Mouse (Mus musculus) neural tube, embryonic 12.5 days (tissue): ENCODE data around the gene Iqschfp. TPM values are rescaled to one million over a fixed set of nuclear protein-coding genes. Genes with fewer than 3 reads are reported as not detected.

ENCODE experiments used
- ATAC-seq: fragments of 200-750 bp; cut with Nextera tagmentation; 2 replicates; pipeline ENCODE4 v1.8.0; 2017; ENCODE audit warnings: low read depth, mild to moderate bottlenecking, moderate TSS enrichment, moderate library complexity; ENCODE audit not compliant: low FRiP score
- H3K27ac ChIP-seq: fragments of 300-500 bp; sonication (generic); 2 replicates; pipeline ENCODE4 v1.5.1; 2016
- H3K27me3 ChIP-seq: fragments of 300-500 bp; sonication (generic); replicated peaks from 2 replicates; pipeline ENCODE4 v1.6.1; 2016; ENCODE audit warnings: mild to moderate bottlenecking
- H3K36me3 ChIP-seq: fragments of 300-500 bp; sonication (generic); 2 replicates; pipeline ENCODE4 v1.6.1; 2016; ENCODE audit warnings: mild to moderate bottlenecking
- H3K4me1 ChIP-seq: fragments of 300-500 bp; sonication (generic); 2 replicates; pipeline ENCODE4 v1.6.1; 2016
- H3K4me2 ChIP-seq: fragments of 300-500 bp; sonication (generic); replicated peaks from 2 replicates; pipeline ENCODE4 v1.6.1; 2016; ENCODE audit warnings: mild to moderate bottlenecking
- H3K4me3 ChIP-seq: fragments of 300-500 bp; sonication (generic); 2 replicates; pipeline ENCODE4 v1.5.1; 2016
- H3K9ac ChIP-seq: fragments of 300-500 bp; sonication (generic); 2 replicates; pipeline ENCODE4 v1.6.1; 2016; ENCODE audit warnings: mild to moderate bottlenecking
- H3K9me3 ChIP-seq: fragments of 300-500 bp; sonication (generic); 2 replicates; pipeline ENCODE4 v1.6.1; 2016; ENCODE audit warnings: mild to moderate bottlenecking
- WGBS: fragments of 180-500 bp; shearing (Covaris S2); methylation state at CpG from one replicate; pipeline ENCODE4 v1.1.7; 2016; 5-methylcytosine and 5-hydroxymethylcytosine counted together
- polyA plus RNA-seq: library from polyadenylated mRNA; unstranded; fragments of >200 nt; fragmentation: Nextera tagmentation; extraction: Ambion mirVana; gene quantifications from 2 replicates; pipeline ENCODE4 v1.2.1, GENCODE M21; 2016

The Iqschfp gene
- polyA plus RNA-seq, 1 experiment from 2014 or later: 1.3 TPM

DNA sequence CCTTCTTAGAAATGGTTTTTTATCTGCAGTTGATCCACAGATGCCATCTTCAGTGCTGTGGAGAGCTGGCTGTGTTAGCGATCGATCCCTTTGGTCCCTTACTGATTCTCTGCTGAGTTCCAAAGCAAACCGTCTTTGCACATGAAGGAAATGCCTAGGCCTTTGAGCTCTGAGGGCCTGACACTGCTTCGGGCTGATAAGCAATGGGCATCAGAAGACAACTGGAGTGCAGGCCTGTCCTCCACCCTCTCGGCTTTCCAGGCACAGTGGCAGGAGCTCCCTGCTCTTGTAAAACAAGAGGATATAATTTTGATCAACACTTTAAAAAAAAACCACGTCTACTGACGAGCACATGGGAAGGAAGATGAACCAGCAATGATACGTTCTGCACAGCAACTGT lies 649.7 kb downstream of the Iqschfp start:
- Histone ChIP-seq H3K4me3 (no peak overlapping the region), H3K36me3 (no peaks in the 10 kb centered on the region), H3K9ac (no peak overlapping the region), H3K27ac (no peak overlapping the region), H3K27me3 (no peaks in the 10 kb centered on the region), H3K4me2 (no peak overlapping the region), H3K4me1 (peaks cover 12% of the 10 kb centered on the region; the same call in 1 of the 2 replicates), H3K9me3 (peaks cover 4% of the 10 kb centered on the region; the same call in 1 of the 2 replicates)
- ATAC-seq: no peak
- 88% methylated on average over 8 of the region's 8 CpGs for WGBS

DNA sequence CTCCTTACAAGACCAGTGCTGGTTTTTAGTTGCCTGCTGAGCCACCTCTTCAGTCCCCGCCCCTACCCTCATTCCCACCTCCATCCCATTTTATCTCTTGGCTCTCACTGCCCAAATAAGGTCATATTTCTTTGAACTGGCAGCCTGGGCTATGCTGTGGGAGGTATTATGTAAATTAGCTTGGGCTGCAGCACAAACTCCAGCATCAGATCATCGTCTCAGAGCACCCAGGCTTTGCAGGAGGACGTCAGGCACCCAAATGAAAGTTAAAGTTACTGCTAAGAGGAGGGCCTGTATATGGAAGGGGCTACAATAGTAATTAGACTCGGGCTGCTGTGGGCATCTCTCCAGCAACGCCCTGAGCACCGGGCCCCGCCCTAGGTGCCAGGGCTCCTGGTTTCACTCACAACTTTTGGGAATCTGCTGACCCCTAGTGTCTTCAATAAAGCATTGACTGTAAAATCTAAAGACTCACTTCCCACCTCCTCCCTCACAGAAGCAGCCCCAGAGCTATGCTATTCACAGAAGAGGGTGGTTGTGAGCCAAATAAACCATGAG lies 651.0 kb downstream of the Iqschfp start:
- H3K9ac ChIP-seq: no peak overlapping the region; the same call in 1 of the 2 replicates
- H3K4me2 ChIP-seq: peak overlapping the region; percentile 53
- H3K27ac ChIP-seq: no peak overlapping the region
- no peaks in the 10 kb centered on the region for H3K27me3 ChIP-seq
- no peaks in the 10 kb centered on the region for H3K9me3 ChIP-seq
- 3% methylated on average over 7 of the region's 7 CpGs for WGBS
- peak; percentile 88 for ATAC-seq
- H3K4me3 ChIP-seq: no peak overlapping the region
- H3K4me1 ChIP-seq: peaks cover 12% of the 10 kb centered on the region; the same call in 1 of the 2 replicates
- no peaks in the 10 kb centered on the region for H3K36me3 ChIP-seq

- Histone ChIP-seq H3K4me1 (peaks cover 12% of the 10 kb centered on the region; the same call in 1 of the 2 replicates), H3K4me2 (no peak overlapping the region), H3K27me3 (no peaks in the 10 kb centered on the region), H3K9me3 (no peaks in the 10 kb centered on the region), H3K36me3 (no peaks in the 10 kb centered on the region), H3K9ac (no peak overlapping the region), H3K4me3 (no peak overlapping the region), H3K27ac (no peak overlapping the region)
- no peak for ATAC-seq
- WGBS: 73% methylated on average over 7 of the region's 7 CpGs
These were observed 652.8 kb downstream of the Iqschfp start for GRCm38 (mm10) chr3:68544811-68545210.

GRCm38 (mm10) chr3:68545898-68546297 lies 653.9 kb downstream of the Iqschfp start:
- H3K4me1 ChIP-seq: peaks cover 16% of the 10 kb centered on the region
- no peak overlapping the region for H3K4me2 ChIP-seq
- no peak overlapping the region for H3K9ac ChIP-seq
- H3K9me3 ChIP-seq: no peaks in the 10 kb centered on the region
- H3K27ac ChIP-seq: no peak overlapping the region
- 57% methylated on average over 6 of the region's 6 CpGs for WGBS
- no peaks in the 10 kb centered on the region for H3K36me3 ChIP-seq
- H3K4me3 ChIP-seq: no peak overlapping the region
- no peak for ATAC-seq
- H3K27me3 ChIP-seq: no peaks in the 10 kb centered on the region

DNA sequence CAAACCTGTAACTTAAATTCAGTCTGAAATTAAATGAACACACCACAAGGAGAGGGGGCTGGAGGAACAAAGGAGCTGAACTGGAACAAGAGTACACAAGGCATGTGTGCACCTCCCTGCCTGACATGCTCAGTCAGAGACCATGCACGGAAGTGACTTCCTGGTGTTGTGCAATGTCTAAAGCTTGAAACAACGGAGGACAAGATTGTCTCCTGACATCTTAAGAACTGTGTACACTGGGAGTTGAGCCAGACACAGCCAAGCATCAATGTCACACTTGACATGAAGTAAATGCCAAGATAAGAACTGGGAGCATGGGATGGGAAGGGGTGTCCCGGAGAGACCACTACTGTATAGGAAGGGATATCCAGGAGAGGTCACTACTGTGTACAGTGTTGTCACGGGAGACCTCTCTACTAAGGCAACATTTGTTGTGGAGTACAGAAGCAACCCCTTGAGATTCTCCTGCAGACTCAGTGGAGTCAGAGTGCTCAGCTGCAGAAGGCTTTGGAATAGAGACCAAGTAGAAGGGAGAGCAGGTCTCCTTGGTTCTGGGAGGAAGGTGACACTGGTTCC lies 663.1 kb downstream of the Iqschfp start:
- no peak overlapping the region for H3K4me2 ChIP-seq
- ATAC-seq: no peak

GRCm38 (mm10) chr3:68556891-68557290 lies 664.9 kb downstream of the Iqschfp start:
- Histone ChIP-seq H3K4me3 (no peak overlapping the region), H3K4me2 (no peak overlapping the region), H3K36me3 (no peaks in the 10 kb centered on the region), H3K27me3 (no peaks in the 10 kb centered on the region), H3K4me1 (no peaks in the 10 kb centered on the region), H3K9me3 (no peaks in the 10 kb centered on the region), H3K9ac (no peak overlapping the region), H3K27ac (no peak overlapping the region)
- WGBS: 92% methylated on average over 9 of the region's 9 CpGs
- no peak for ATAC-seq

More for the DNA sequence above, 663.1 kb downstream of the Iqschfp start:
- Histone ChIP-seq H3K4me1 (peaks cover 2% of the 10 kb centered on the region; the same call in 1 of the 2 replicates), H3K9ac (no peak overlapping the region), H3K36me3 (no peaks in the 10 kb centered on the region), H3K27ac (no peak overlapping the region), H3K27me3 (no peaks in the 10 kb centered on the region), H3K4me3 (no peak overlapping the region), H3K9me3 (no peaks in the 10 kb centered on the region)
- WGBS: 84% methylated on average over 4 of the region's 4 CpGs

- no peak for ATAC-seq
- WGBS: 82% methylated on average over 6 of the region's 6 CpGs
These were observed 666.7 kb downstream of the Iqschfp start for GRCm38 (mm10) chr3:68558744-68559143.

GRCm38 (mm10) chr3:68560057-68560456 lies 668.0 kb downstream of the Iqschfp start:
- no peak for ATAC-seq
- Histone ChIP-seq H3K9me3 (no peaks in the 10 kb centered on the region), H3K27me3 (no peaks in the 10 kb centered on the region), H3K36me3 (no peaks in the 10 kb centered on the region), H3K4me2 (no peak overlapping the region), H3K4me1 (no peaks in the 10 kb centered on the region), H3K4me3 (no peak overlapping the region), H3K27ac (no peak overlapping the region), H3K9ac (no peak overlapping the region)
- 90% methylated on average over 5 of the region's 5 CpGs for WGBS

More at GRCm38 (mm10) chr3:68558744-68559143, 666.7 kb downstream of the Iqschfp start:
- Histone ChIP-seq H3K4me3 (no peak overlapping the region), H3K36me3 (no peaks in the 10 kb centered on the region), H3K9ac (no peak overlapping the region), H3K9me3 (no peaks in the 10 kb centered on the region), H3K4me1 (no peaks in the 10 kb centered on the region), H3K4me2 (no peak overlapping the region), H3K27ac (no peak overlapping the region), H3K27me3 (no peaks in the 10 kb centered on the region)

- Histone ChIP-seq H3K4me2 (no peak overlapping the region), H3K27me3 (no peaks in the 10 kb centered on the region), H3K27ac (no peak overlapping the region), H3K4me1 (peaks cover 4% of the 10 kb centered on the region; the same call in 1 of the 2 replicates), H3K9ac (no peak overlapping the region), H3K36me3 (no peaks in the 10 kb centered on the region), H3K4me3 (no peak overlapping the region), H3K9me3 (no peaks in the 10 kb centered on the region)
- ATAC-seq: no peak
- whole genome bisulfite sequencing: 71% methylated on average over 2 of the region's 2 CpGs
These were observed 670.8 kb downstream of the Iqschfp start for GRCm38 (mm10) chr3:68562838-68563237.

GRCm38 (mm10) chr3:68563922-68564321 lies 671.9 kb downstream of the Iqschfp start:
- no peak for ATAC-seq
- 76% methylated on average over 8 of the region's 8 CpGs for WGBS

DNA sequence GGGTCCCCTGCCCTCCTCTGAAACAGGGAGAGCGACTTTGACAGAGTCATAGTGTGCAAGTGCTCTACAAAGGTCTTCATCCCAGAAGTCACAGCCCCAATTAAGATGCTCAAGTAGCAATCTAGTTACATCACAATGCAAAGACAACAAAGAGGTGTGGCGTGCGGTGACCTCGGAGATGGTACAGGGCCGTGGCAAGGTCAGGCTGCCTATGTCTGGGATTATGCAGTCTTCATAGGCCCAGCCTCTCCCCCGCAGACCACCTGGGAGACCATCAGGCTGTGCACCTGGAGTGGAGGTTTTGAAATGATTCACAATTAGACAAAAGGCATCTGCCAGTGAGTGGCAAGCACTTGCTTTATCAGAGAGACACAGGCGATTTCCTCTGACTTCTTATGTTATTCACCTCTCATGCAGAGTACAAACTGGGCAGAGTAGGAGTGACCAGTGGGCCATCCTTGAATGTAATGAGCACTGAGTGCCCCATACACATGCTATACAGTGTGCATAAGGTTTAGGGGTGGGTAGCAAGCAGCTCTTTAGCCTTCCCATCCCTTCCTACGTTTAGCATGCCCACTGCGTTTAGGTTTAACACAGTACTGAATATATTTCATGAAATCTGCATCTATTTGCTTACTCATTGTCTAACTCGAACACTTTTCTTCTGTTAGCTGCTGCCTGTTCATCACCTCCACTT lies 673.1 kb downstream of the Iqschfp start:
- Histone ChIP-seq H3K4me2 (no peak overlapping the region), H3K36me3 (no peaks in the 10 kb centered on the region), H3K4me1 (peaks cover 4% of the 10 kb centered on the region; the same call in 1 of the 2 replicates), H3K4me3 (no peak overlapping the region), H3K9ac (no peak overlapping the region), H3K9me3 (no peaks in the 10 kb centered on the region), H3K27ac (no peak overlapping the region), H3K27me3 (no peaks in the 10 kb centered on the region)
- 66% methylated on average over 10 of the region's 10 CpGs for WGBS
- ATAC-seq: peak; percentile 49; the same call in 1 of the 2 replicates

More at GRCm38 (mm10) chr3:68563922-68564321, 671.9 kb downstream of the Iqschfp start:
- Histone ChIP-seq H3K9me3 (no peaks in the 10 kb centered on the region), H3K27me3 (no peaks in the 10 kb centered on the region), H3K4me3 (no peak overlapping the region), H3K4me2 (no peak overlapping the region), H3K36me3 (no peaks in the 10 kb centered on the region), H3K9ac (no peak overlapping the region), H3K27ac (no peak overlapping the region), H3K4me1 (peaks cover 4% of the 10 kb centered on the region; the same call in 1 of the 2 replicates)

GRCm38 (mm10) chr3:68565675-68566055 lies 673.6 kb downstream of the Iqschfp start:
- H3K36me3 ChIP-seq: no peaks in the 10 kb centered on the region
- H3K4me1 ChIP-seq: peaks cover 4% of the 10 kb centered on the region; the same call in 1 of the 2 replicates
- no peak overlapping the region for H3K4me3 ChIP-seq
- no peak overlapping the region for H3K4me2 ChIP-seq
- no peak overlapping the region for H3K27ac ChIP-seq
- WGBS: 56% methylated on average over 4 of the region's 4 CpGs
- H3K9ac ChIP-seq: no peak overlapping the region
- ATAC-seq: peak; percentile 52; the same call in 1 of the 2 replicates
- no peaks in the 10 kb centered on the region for H3K9me3 ChIP-seq
- H3K27me3 ChIP-seq: no peaks in the 10 kb centered on the region
